Mouse (Mus musculus) MEL (cell line): ENCODE measurements at regions not wholly inside any gene's neighbourhood (a gene's known extent, or its start where the extent isn't known, plus 50 kb on each side); places are given as distances from the start of the nearest gene placed in this dataset.

Experiments
- DNase-seq: peaks from one replicate; pipeline ENCODE4 v3.0.0; 2011; ENCODE audit warnings: low read depth, low spot score
- H3K27ac ChIP-seq: 2 replicates; pipeline ENCODE4 v1.5.1; 2012; ENCODE audit warnings: low read depth, mild to moderate bottlenecking, control low read depth, low read length, moderate library complexity; ENCODE audit not compliant: control insufficient read depth
- H3K27me3 ChIP-seq, 2 experiments: fragments of 150-350 bp in 1 of 2; sonication (generic) in 1 of 2; 2 replicates each; pipeline ENCODE4 v1.6.1; 2012; ENCODE audit warnings: low read length in 2 of 2, mild to moderate bottlenecking in 2 of 2, improper control_type of control experiment in 1 of 2, moderate library complexity in 1 of 2; ENCODE audit not compliant: insufficient read depth in 2 of 2, control insufficient read depth in 1 of 2
- H3K36me3 ChIP-seq, 2 experiments: 2 replicates each; pipeline ENCODE4 v1.6.1; 2012 to 2014; ENCODE audit warnings: low read length in 2 of 2, improper control_type of control experiment in 1 of 2, inconsistent platforms in 1 of 2, mild to moderate bottlenecking in 1 of 2; ENCODE audit not compliant: insufficient read depth in 2 of 2, control insufficient read depth in 1 of 2
- H3K4me1 ChIP-seq, 2 experiments: fragments of 150-350 bp in 1 of 2; sonication (generic) in 1 of 2; 2 replicates each; pipeline ENCODE4 v1.6.1; 2012; ENCODE audit warnings: low read length in 2 of 2, improper control_type of control experiment in 1 of 2, mild to moderate bottlenecking in 1 of 2; ENCODE audit not compliant: insufficient read depth in 2 of 2, control insufficient read depth in 1 of 2
- H3K4me3 ChIP-seq, 2 experiments: fragments of 150-350 bp in 1 of 2; sonication (generic) in 1 of 2; 2 replicates each; pipeline ENCODE4 v1.5.1; 2012; ENCODE audit warnings: low read depth in 2 of 2, low read length in 2 of 2, mild to moderate bottlenecking in 2 of 2, moderate library complexity in 2 of 2, control low read depth in 1 of 2, improper control_type of control experiment in 1 of 2; ENCODE audit not compliant: control insufficient read depth in 1 of 2, insufficient read depth in 1 of 2
- H3K79me2 ChIP-seq: 2 replicates; pipeline ENCODE4 v1.6.1; 2012; ENCODE audit warnings: mild to moderate bottlenecking, low read length, moderate library complexity; ENCODE audit not compliant: control insufficient read depth, poor library complexity, insufficient read depth
- H3K9ac ChIP-seq: 2 replicates; pipeline ENCODE4 v1.6.1; 2012; ENCODE audit warnings: low read depth, mild to moderate bottlenecking, control low read depth, low read length, moderate library complexity; ENCODE audit not compliant: control insufficient read depth, poor library complexity, severe bottlenecking
- H3K9me3 ChIP-seq: fragments of 150-350 bp; sonication (generic); replicated peaks from 2 replicates; pipeline ENCODE4 v1.6.1; 2012; ENCODE audit warnings: mild to moderate bottlenecking, low read length, improper control_type of control experiment, moderate library complexity; ENCODE audit not compliant: insufficient read depth
- CHD1 ChIP-seq: IDR thresholded peaks from 2 replicates; pipeline ENCODE4 v1.6.1; 2012; ENCODE audit warnings: low read depth, mild to moderate bottlenecking, inconsistent platforms, low read length, improper control_type of control experiment
- CHD2 ChIP-seq: IDR thresholded peaks from 2 replicates; pipeline ENCODE4 v1.6.1; 2011; ENCODE audit warnings: low read length, improper control_type of control experiment
- JUND ChIP-seq: IDR thresholded peaks from 2 replicates; pipeline ENCODE4 v1.6.1; 2011; ENCODE audit warnings: low read depth, mild to moderate bottlenecking, improper control_type of control experiment, low read length
- MAFK ChIP-seq: IDR thresholded peaks from 2 replicates; pipeline ENCODE4 v1.6.1; 2011; ENCODE audit warnings: low read depth, mild to moderate bottlenecking, low read length, improper control_type of control experiment, borderline replicate concordance
- MAX ChIP-seq: IDR thresholded peaks from 2 replicates; pipeline ENCODE4 v1.6.1; 2011; ENCODE audit warnings: low read length, improper control_type of control experiment
- MAZ ChIP-seq: IDR thresholded peaks from 2 replicates; pipeline ENCODE4 v1.6.1; 2012; ENCODE audit warnings: low read depth, mild to moderate bottlenecking, inconsistent platforms, low read length, improper control_type of control experiment
- MXI1 ChIP-seq: IDR thresholded peaks from 2 replicates; pipeline ENCODE4 v1.6.1; 2011; ENCODE audit warnings: mild to moderate bottlenecking, low read depth, low read length, improper control_type of control experiment
- MYC ChIP-seq: IDR thresholded peaks from 2 replicates; pipeline ENCODE4 v1.6.1; 2011; ENCODE audit warnings: low read depth, mild to moderate bottlenecking, low read length, improper control_type of control experiment, moderate library complexity
- NELFE ChIP-seq: IDR thresholded peaks from 2 replicates; pipeline ENCODE4 v1.6.1; 2011; ENCODE audit warnings: low read depth, low read length, improper control_type of control experiment
- POLR2AphosphoS2 ChIP-seq: IDR thresholded peaks from 2 replicates; pipeline ENCODE4 v1.6.1; 2011; ENCODE audit warnings: low read length, improper control_type of control experiment
- POLR2AphosphoS5 ChIP-seq: IDR thresholded peaks from 2 replicates; pipeline ENCODE4 v1.6.1; 2012; ENCODE audit warnings: low read depth, borderline replicate concordance, mild to moderate bottlenecking, inconsistent platforms, low read length, moderate library complexity, mixed read lengths
- TCF12 ChIP-seq: IDR thresholded peaks from 2 replicates; pipeline ENCODE4 v1.6.1; 2014; ENCODE audit warnings: low read depth, mild to moderate bottlenecking, inconsistent platforms, low read length, improper control_type of control experiment, moderate library complexity
- USF1 ChIP-seq: IDR thresholded peaks from 2 replicates; pipeline ENCODE4 v1.6.1; 2014; ENCODE audit warnings: low read depth, mild to moderate bottlenecking, inconsistent platforms, low read length, improper control_type of control experiment, moderate library complexity
- ZC3H11A ChIP-seq: IDR thresholded peaks from 2 replicates; pipeline ENCODE4 v1.6.1; 2012; ENCODE audit warnings: low read depth, mild to moderate bottlenecking, inconsistent platforms, low read length, improper control_type of control experiment
- ZMIZ1 ChIP-seq: IDR thresholded peaks from 2 replicates; pipeline ENCODE4 v1.6.1; 2012; ENCODE audit warnings: low read depth, mild to moderate bottlenecking, inconsistent platforms, low read length, improper control_type of control experiment, moderate library complexity
- ZNF384 ChIP-seq: IDR thresholded peaks from 2 replicates; pipeline ENCODE4 v1.6.1; 2012; ENCODE audit warnings: low read depth, mild to moderate bottlenecking, inconsistent platforms, low read length, improper control_type of control experiment

DNA sequence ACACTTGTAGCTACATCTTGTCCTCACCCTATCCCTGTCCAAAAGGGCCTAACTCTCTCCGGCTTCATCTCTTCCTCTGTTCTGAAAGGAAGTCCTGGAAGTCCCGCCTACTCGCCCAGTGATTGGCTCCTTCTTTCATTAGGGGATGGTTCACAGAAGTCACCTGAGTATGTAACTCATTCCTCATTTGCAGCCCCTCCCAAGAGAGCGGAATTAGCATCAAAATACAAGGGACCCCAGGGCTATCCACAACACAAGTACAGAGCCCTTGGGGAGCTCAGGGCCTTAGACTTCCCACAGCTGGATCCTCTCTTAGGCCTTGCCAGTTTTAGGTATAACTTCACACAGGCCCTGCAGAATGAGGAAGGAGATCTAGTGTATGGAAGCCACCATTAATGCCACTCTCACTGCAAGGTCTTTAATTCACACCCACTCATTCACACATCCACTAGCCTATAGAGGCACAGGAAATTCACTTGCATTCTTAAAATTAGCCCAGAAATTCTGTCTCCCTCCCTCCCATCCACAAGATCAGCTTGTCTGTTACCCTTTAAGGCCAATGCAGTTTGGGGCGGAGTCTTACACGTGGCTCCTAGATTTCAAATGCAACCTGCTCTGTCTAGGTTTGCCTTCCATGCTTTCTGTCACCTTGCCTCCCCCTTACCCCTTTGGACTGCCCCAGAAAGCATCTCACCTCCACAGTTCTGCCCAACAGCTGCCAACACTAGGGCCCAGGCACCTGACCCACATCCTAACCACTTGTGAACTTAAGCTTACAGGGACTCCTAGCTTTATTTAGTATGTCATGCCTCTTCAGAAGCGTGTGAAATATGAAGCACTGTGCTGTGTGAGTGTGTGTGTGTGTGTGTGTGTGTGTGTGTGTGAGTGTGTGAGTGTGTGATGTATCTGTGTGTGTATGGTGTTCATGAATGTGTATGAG lies 98.7 kb upstream of the Rab3gap2 start:
- no peaks in the 10 kb centered on the region for H3K27me3 ChIP-seq
- DNase-seq, result no peak

DNA sequence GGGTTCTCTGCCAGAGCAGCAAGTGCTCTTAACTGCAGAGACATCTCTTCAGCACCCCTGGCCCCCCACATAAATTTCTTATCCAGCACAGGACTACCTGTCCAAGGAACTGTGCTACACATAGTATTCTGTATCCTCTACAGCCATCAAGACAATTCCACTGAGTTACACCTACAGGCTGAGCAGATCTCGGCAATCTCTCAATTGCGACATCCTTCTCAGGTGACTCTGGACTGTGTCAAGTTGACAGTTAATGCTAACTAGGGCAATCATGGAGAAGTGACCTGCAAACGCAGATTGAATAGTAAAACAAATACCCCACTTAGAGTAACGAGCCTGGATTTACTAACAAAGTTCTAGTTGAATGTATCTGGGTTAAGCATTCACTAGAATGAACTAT lies 100.1 kb upstream of the Rab3gap2 start:
- Histone ChIP-seq H3K9me3 (no peaks in the 10 kb centered on the region), H3K4me3 (no peak overlapping the region), H3K4me1 (no peaks in the 10 kb centered on the region), H3K27ac (no peak overlapping the region), H3K36me3 (no peaks in the 10 kb centered on the region), H3K79me2 (no peaks in the 10 kb centered on the region), H3K9ac (no peak overlapping the region), H3K27me3 (no peaks in the 10 kb centered on the region)
- TF ChIP-seq NELFE, result no peak
- no peak for TF ChIP-seq CHD2
- TF ChIP-seq MXI1, result no peak
- TF ChIP-seq POLR2AphosphoS2, result no peak
- TF ChIP-seq JUND, result no peak
- TF ChIP-seq CHD1, result no peak
- no peak for TF ChIP-seq MAFK
- no peak for TF ChIP-seq ZNF384
- TF ChIP-seq ZMIZ1, result no peak
- TF ChIP-seq POLR2AphosphoS5, result no peak
- no peak for TF ChIP-seq TCF12
- TF ChIP-seq ZC3H11A, result no peak
- TF ChIP-seq USF1, result no peak
- TF ChIP-seq MAX, result no peak
- no peak for TF ChIP-seq MYC
- no peak for DNase-seq

More for the DNA sequence above, 98.7 kb upstream of the Rab3gap2 start:
- H3K4me1 ChIP-seq, result no peaks in the 10 kb centered on the region
- no peak overlapping the region for H3K27ac ChIP-seq
- no peak for TF ChIP-seq MAZ
- H3K36me3 ChIP-seq, result no peaks in the 10 kb centered on the region
- H3K4me3 ChIP-seq, result no peak overlapping the region
- no peak overlapping the region for H3K9ac ChIP-seq
- H3K9me3 ChIP-seq, result no peaks in the 10 kb centered on the region
- no peaks in the 10 kb centered on the region for H3K79me2 ChIP-seq
